Mouse (Mus musculus) liver, adult 2 months (tissue): ENCODE data around the gene Tarbp1. TPM values are rescaled to one million over a fixed set of nuclear protein-coding genes. Genes with fewer than 3 reads are reported as not detected.

Source experiments
- DNase-seq: peaks from one replicate; pipeline ENCODE4 v3.0.0-alpha.2; 2011; ENCODE audit warnings: low read depth, low spot score; ENCODE audit errors: extremely low read depth
- H3K27ac ChIP-seq: fragments of 200-500 bp; replicated peaks from 2 replicates; pipeline ENCODE4 v1.5.1; 2012; ENCODE audit warnings: low read depth, mild to moderate bottlenecking, control low read depth, inconsistent platforms, low read length; ENCODE audit not compliant: insufficient read depth
- H3K27me3 ChIP-seq: fragments of 200-500 bp; 2 replicates; pipeline ENCODE4 v1.6.1; 2012; ENCODE audit warnings: mild to moderate bottlenecking, moderate library complexity, low read length, inconsistent platforms; ENCODE audit not compliant: control insufficient read depth, insufficient read depth
- H3K36me3 ChIP-seq: fragments of 200-500 bp; 2 replicates; pipeline ENCODE4 v1.6.1; 2012; ENCODE audit warnings: low read length, inconsistent platforms; ENCODE audit not compliant: control insufficient read depth, insufficient read depth
- H3K4me1 ChIP-seq: fragments of 200-500 bp; 2 replicates; pipeline ENCODE4 v1.6.1; 2011; ENCODE audit warnings: low read length; ENCODE audit not compliant: control insufficient read depth, insufficient read depth
- H3K4me3 ChIP-seq: fragments of 200-500 bp; 2 replicates; pipeline ENCODE4 v1.5.1; 2011; ENCODE audit warnings: low read depth, mild to moderate bottlenecking, control low read depth, low read length, moderate library complexity; ENCODE audit not compliant: insufficient read depth
- H3K79me2 ChIP-seq: fragments of 200-500 bp; 2 replicates; pipeline ENCODE4 v1.6.1; 2012; ENCODE audit warnings: inconsistent platforms, mild to moderate bottlenecking, low read length, moderate library complexity; ENCODE audit not compliant: control insufficient read depth, insufficient read depth
- H3K9ac ChIP-seq: fragments of 200-500 bp; 2 replicates; pipeline ENCODE4 v1.6.1; 2012; ENCODE audit warnings: low read depth, mild to moderate bottlenecking, control low read depth, inconsistent platforms, low read length
- CTCF ChIP-seq: fragments of 200-500 bp; IDR thresholded peaks from 2 replicates; pipeline ENCODE4 v1.5.1; 2011; ENCODE audit warnings: low read depth, low read length, control low read depth
- POLR2A ChIP-seq: fragments of 200-500 bp; IDR thresholded peaks from 2 replicates; pipeline ENCODE4 v1.6.1; 2011; ENCODE audit warnings: low read length, control low read depth; ENCODE audit not compliant: insufficient read depth; ENCODE audit errors: extremely low read depth
- WGBS: fragments of 180-500 bp; shearing (Covaris S2); methylation state at CpG from one replicate; pipeline ENCODE4 v1.1.7; 2018; 5-methylcytosine and 5-hydroxymethylcytosine counted together
- polyA plus RNA-seq: library from polyadenylated mRNA; depleted of rRNA; stranded (reverse); fragments of >200 nt; gene quantifications from 2 replicates; pipeline ENCODE4 v1.2.3, GENCODE M21; 2012
- total RNA-seq: library from RNA; depleted of rRNA; stranded (reverse); fragments of >200 nt; gene quantifications from 2 replicates; pipeline ENCODE4 v1.2.3, GENCODE M21; 2014

Tarbp1 gene
- total and polyA plus RNA-seq, 2 experiments: 2.4 to 2.8 TPM

- peaks cover 26% of the 10 kb centered on the region for H3K36me3 ChIP-seq
- no peak overlapping the region for H3K9ac ChIP-seq
- H3K4me3 ChIP-seq: no peak overlapping the region
- TF ChIP-seq POLR2A (0 out of 2 replicates have a peak, but pooled peaks have one; percentile 6), CTCF (no peak)
- peak overlapping the region; percentile 92 for H3K27ac ChIP-seq
- WGBS: 23% methylated on average over 1 of the region's 1 CpGs
- H3K4me1 ChIP-seq: peaks cover 10% of the 10 kb centered on the region; the same call in 1 of the 2 replicates
- peaks cover 5% of the 10 kb centered on the region; the same call in 1 of the 2 replicates for H3K79me2 ChIP-seq
- peak; percentile 78 for DNase-seq
- H3K27me3 ChIP-seq: no peaks in the 10 kb centered on the region
Observed at GRCm38 (mm10) chr8:126424946-126425345, 49.9 kb downstream of the Tarbp1 start.

DNA sequence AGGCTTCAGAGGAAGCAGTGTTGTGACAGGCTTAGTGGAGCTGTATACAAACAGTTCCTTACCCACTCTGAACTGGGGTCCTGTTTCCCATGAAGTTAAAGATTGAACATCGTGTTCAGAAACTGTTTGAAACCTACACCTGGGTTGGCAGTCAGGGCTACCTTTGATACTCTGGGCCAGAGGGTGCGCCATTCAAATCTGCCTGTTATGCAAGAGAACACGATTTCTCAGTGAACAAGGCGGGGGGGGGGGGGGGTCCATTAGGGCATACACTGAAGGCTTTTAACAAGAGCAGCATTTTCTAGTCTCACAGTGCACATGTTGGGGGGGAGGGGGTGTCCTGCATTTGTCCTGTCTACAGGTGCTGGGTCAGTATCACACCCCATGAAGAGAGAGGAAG, 50.7 kb downstream of the Tarbp1 start:
- Histone ChIP-seq H3K27me3 (no peaks in the 10 kb centered on the region), H3K4me3 (peak overlapping the region; percentile 45), H3K36me3 (peaks cover 26% of the 10 kb centered on the region), H3K27ac (peak overlapping the region; percentile 92), H3K4me1 (peaks cover 10% of the 10 kb centered on the region; the same call in 1 of the 2 replicates), H3K79me2 (peaks cover 5% of the 10 kb centered on the region; the same call in 1 of the 2 replicates), H3K9ac (peak overlapping the region; percentile 49)
- peak; percentile 81 for DNase-seq
- TF ChIP-seq POLR2A (no peak), CTCF (no peak)
- WGBS: 9% methylated on average over 4 of the region's 4 CpGs

DNA sequence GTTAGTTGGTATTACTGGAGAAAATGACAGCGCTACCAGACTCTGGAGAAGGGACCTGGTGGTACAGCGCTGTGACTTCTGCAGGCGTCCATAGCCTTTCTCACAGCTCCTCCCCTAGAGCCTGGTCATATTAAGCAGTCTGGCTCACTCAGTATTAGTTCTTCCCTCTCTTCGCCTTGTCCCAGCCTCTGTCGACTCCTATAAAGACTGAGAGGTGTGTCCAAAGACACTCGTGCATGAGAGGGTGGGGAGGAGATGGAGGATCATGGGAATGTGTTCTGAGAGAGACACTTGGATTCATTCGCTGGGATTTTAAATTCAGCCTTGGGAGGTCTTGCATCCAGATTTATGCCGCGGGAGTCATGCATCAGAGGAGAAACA, 52.0 kb downstream of the Tarbp1 start:
- TF ChIP-seq CTCF: no peak
- no peak for TF ChIP-seq POLR2A
- peaks cover 10% of the 10 kb centered on the region; the same call in 1 of the 2 replicates for H3K4me1 ChIP-seq
- peak overlapping the region; percentile 93 for H3K4me3 ChIP-seq
- H3K9ac ChIP-seq: peak overlapping the region; percentile 98
- H3K79me2 ChIP-seq: peaks cover 5% of the 10 kb centered on the region; the same call in 1 of the 2 replicates
- H3K27me3 ChIP-seq: no peaks in the 10 kb centered on the region
- WGBS: 4% methylated on average over 9 of the region's 9 CpGs
- peak; percentile 51 for DNase-seq
- H3K27ac ChIP-seq: peak overlapping the region; percentile 86
- H3K36me3 ChIP-seq: peaks cover 18% of the 10 kb centered on the region

DNA sequence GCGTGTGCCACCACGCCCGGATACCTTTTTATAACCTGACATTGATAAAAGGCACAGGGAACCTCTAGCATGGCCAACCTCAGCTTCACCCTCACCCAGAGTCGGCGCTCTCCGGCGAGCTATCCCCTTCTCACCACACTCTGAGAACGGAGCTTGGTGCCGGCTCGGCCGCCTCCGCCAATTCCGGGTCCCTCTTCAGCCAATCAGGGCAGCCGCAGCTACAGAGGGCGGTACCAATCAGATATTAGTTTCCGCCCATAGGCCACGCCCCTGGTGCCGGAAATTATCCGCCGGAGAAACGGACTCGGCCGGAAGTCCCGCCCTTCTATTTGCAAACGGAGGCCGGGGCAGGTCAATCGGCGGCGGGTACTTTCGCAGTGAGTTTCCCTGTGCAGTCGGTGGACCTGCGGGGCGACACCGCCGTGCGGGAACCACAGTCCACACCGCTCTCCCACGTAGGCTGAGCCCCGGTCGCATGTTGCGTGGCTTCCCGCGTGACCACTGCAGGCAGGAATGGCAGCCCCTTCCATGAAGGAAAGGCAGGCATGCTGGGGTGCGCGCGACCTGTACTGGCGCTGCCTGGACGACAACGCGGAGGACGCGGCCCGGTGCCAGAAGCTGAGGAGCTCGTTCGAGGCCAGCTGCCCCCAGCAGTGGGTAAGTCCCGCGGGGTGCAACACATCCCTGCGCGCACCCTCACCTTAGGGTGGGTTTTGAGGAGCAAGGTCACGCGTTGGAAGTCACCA, 52.5 kb downstream of the Tarbp1 start, which contains the start of gene Coa6:
Coa6 (plus strand) TSS at position 342 of the 746 bp plus-strand sequence.
- DNase-seq: peak; percentile 87
- WGBS: 1% methylated on average over 61 of the region's 61 CpGs
- H3K79me2 ChIP-seq: peaks cover 5% of the 10 kb centered on the region; the same call in 1 of the 2 replicates
- peak within 1 kb of the TSS; percentile 98 for H3K9ac ChIP-seq
- peaks cover 10% of the 10 kb centered on the region; the same call in 1 of the 2 replicates for H3K4me1 ChIP-seq
- peak within 1 kb of the TSS; percentile 93 for H3K4me3 ChIP-seq
- H3K27ac ChIP-seq: peak within 1 kb of the TSS; percentile 86
- TF ChIP-seq CTCF (no peak), POLR2A (peak; percentile 41)
- peaks cover 16% of the 10 kb centered on the region for H3K36me3 ChIP-seq
- no peaks in the 10 kb centered on the region for H3K27me3 ChIP-seq

DNA sequence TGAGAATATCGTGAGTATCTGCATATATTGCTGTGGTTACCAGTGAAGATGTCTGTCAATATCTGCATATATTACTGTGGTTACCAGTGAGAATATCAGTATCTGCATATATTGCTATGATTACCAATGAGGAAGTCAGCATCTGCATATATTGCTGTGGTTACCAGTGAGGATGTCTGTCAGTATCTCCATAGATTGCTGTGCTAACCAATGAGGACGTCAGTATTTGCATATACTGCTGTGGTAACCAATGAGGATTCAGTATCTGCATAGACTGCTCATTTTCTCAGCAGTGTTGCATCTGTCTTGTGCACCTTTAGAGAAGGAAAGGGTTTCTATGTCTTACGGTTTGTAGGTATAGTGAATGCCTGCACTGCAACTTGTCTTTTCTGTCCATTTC, 54.0 kb downstream of the Tarbp1 start:
- H3K9ac ChIP-seq: no peak overlapping the region
- WGBS: 87% methylated on average over 3 of the region's 3 CpGs
- H3K4me3 ChIP-seq: no peak overlapping the region
- H3K79me2 ChIP-seq: peaks cover 5% of the 10 kb centered on the region; the same call in 1 of the 2 replicates
- TF ChIP-seq CTCF (no peak), POLR2A (no peak)
- H3K27ac ChIP-seq: no peak overlapping the region
- H3K4me1 ChIP-seq: peaks cover 10% of the 10 kb centered on the region; the same call in 1 of the 2 replicates
- no peaks in the 10 kb centered on the region for H3K27me3 ChIP-seq
- no peak for DNase-seq
- H3K36me3 ChIP-seq: peaks cover 2% of the 10 kb centered on the region
